Mouse (Mus musculus): ENCODE measurements around the gene Cnga2.

- TF ChIP-seq GATA1 (IDR thresholded peaks at IDR 0.05; ENCODE audit: borderline replicate concordance, low read length) (no peak), FLI1 (IDR thresholded peaks at IDR 0.05; ENCODE audit: low read length) (no peak)
These were observed 28.3 kb upstream of the Cnga2 start for GRCm38 (mm10) chrX:71963275-71963912.
